Mouse (Mus musculus) liver, embryonic 11.5 days (tissue): Measurements from ENCODE around the gene Cluh. TPM values are rescaled to one million over a fixed set of nuclear protein-coding genes. Genes with fewer than 3 reads are reported as not detected.

Source experiments
- ATAC-seq: fragments of 200-750 bp; cut with Nextera tagmentation; replicated peaks from 2 replicates; pipeline ENCODE4 v1.8.0; 2017; ENCODE audit warnings: moderate number of reproducible peaks, mild to moderate bottlenecking, moderate TSS enrichment, moderate library complexity; ENCODE audit not compliant: low FRiP score
- DNase-seq: peaks from one replicate; pipeline ENCODE4 v3.0.0-alpha.2; 2017; ENCODE audit warnings: low spot score
- H3K27ac ChIP-seq: fragments of 300-500 bp; sonication (generic); 2 replicates; pipeline ENCODE4 v1.5.1; 2014; ENCODE audit warnings: mild to moderate bottlenecking, low read depth, low read length, control low read depth
- H3K27me3 ChIP-seq: fragments of 300-500 bp; sonication (generic); replicated peaks from 2 replicates; pipeline ENCODE4 v1.6.1; 2014; ENCODE audit warnings: low read length, mixed read lengths; ENCODE audit not compliant: control insufficient read depth, insufficient read depth
- H3K36me3 ChIP-seq: fragments of 300-500 bp; sonication (generic); 2 replicates; pipeline ENCODE4 v1.6.1; 2014; ENCODE audit warnings: mild to moderate bottlenecking, low read length, moderate library complexity, mixed read lengths; ENCODE audit not compliant: control insufficient read depth, insufficient read depth
- H3K4me1 ChIP-seq: fragments of 300-500 bp; sonication (generic); replicated peaks from 2 replicates; pipeline ENCODE4 v1.6.1; 2014; ENCODE audit warnings: low read length, mixed read lengths; ENCODE audit not compliant: control insufficient read depth, insufficient read depth
- H3K4me2 ChIP-seq: fragments of 300-500 bp; sonication (generic); 2 replicates; pipeline ENCODE4 v1.6.1; 2014; ENCODE audit warnings: mild to moderate bottlenecking, control low read depth, moderate library complexity
- H3K4me3 ChIP-seq: fragments of 300-500 bp; sonication (generic); 2 replicates; pipeline ENCODE4 v1.5.1; 2014; ENCODE audit warnings: low read depth, low read length, control low read depth
- H3K9ac ChIP-seq: fragments of 300-500 bp; sonication (generic); 2 replicates; pipeline ENCODE4 v1.6.1; 2014; ENCODE audit warnings: low read depth, low read length, control low read depth
- H3K9me3 ChIP-seq: fragments of 300-500 bp; sonication (generic); 2 replicates; pipeline ENCODE4 v1.6.1; 2016; ENCODE audit warnings: low read length, inconsistent platforms, mixed read lengths; ENCODE audit not compliant: control insufficient read depth
- WGBS: fragments of 180-500 bp; shearing (Covaris S2); extraction: QIAGEN DNeasy Blood & Tissue Kit; methylation state at CpG from one replicate; pipeline ENCODE4 v1.1.7; 2014; 5-methylcytosine and 5-hydroxymethylcytosine counted together
- polyA plus RNA-seq: library from polyadenylated mRNA; unstranded; fragments of >200 nt; fragmentation: Nextera tagmentation; extraction: Ambion mirVana; gene quantifications from 2 replicates; pipeline ENCODE4 v1.2.1, GENCODE M21; 2014

The Cluh gene
- polyA plus RNA-seq, 1 experiment from 2014 or later, result 60.9 TPM

DNA sequence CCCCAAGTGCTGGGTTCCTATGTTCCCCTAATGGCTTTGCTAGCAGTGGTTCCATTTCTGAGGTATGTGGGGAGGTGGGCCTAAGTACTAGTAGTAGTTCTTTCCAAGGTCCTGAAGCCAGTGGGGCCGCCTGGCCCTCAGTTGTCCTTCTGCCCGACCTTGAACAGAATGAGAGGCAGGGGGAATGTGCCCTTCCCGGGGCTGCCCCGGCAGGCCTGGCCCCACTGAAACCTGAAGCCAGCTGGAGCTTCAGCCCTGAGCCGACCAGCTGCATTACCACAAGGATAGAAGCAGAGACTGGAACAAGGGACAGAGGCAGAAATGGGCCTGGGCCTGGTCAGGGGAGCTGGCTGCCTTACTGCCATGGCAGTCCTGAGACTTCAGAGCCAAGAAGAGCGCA, 4.1 kb downstream of the Cluh start:
- H3K9me3 ChIP-seq, result no peaks in the 10 kb centered on the region; the same call in 1 of the 2 replicates
- peaks cover 37% of the 10 kb centered on the region for H3K36me3 ChIP-seq
- no peak overlapping the region for H3K27ac ChIP-seq
- 68% methylated on average over 6 of the region's 6 CpGs for WGBS
- no peak for DNase-seq
- peak overlapping the region; percentile 3 for H3K4me2 ChIP-seq
- H3K4me3 ChIP-seq, result no peak overlapping the region
- no peaks in the 10 kb centered on the region for H3K27me3 ChIP-seq
- no peak for ATAC-seq
- peaks cover 31% of the 10 kb centered on the region for H3K4me1 ChIP-seq
- H3K9ac ChIP-seq, result 0 out of 2 replicates have a peak overlapping the region, but pooled peaks have one; percentile 21

DNA sequence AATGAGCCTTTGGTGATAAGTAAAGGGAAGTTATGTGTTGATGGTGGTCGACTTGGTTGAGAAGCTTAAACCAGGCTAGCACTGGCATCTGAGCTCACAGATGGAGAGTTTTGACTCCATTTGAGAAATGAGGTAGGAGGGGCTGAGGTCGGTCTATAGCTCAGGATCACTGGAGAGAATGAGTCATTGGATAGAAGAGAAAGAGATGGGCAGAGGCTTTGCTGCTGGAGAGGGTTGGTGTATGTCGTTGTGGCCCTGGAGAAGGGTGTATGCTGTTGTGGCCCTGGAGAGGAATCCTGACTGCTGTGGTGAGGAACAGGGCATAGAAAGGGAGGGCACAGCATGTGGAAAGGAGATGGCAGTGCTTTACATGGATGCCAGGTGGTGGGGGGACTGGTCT, 6.6 kb downstream of the Cluh start:
- Histone ChIP-seq H3K4me2 (no peak overlapping the region), H3K9me3 (no peaks in the 10 kb centered on the region; the same call in 1 of the 2 replicates), H3K9ac (no peak overlapping the region), H3K4me1 (peaks cover 25% of the 10 kb centered on the region), H3K4me3 (no peak overlapping the region), H3K27ac (no peak overlapping the region), H3K36me3 (peaks cover 63% of the 10 kb centered on the region), H3K27me3 (no peaks in the 10 kb centered on the region)
- ATAC-seq (no peak), DNase-seq (no peak)
- 78% methylated on average over 3 of the region's 3 CpGs for WGBS

DNA sequence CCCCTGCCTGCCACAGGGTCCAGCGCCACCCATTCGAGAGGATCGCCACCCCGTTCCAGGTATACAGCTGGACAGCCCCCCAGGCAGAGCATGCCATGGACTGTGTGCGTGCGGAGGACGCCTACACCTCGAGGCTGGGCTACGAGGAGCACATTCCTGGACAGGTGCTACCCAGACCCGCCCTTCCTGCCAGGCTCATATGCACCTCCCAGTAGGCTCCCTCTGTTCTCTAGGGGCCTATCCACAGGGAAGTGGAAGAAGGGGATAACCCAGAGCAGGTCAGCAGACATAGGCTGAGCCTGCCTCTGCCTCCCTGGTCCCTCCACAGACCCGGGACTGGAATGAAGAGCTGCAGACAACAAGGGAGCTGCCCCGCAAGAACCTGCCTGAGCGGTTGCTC, 11.0 kb downstream of the Cluh start:
- Histone ChIP-seq H3K9me3 (no peaks in the 10 kb centered on the region; the same call in 1 of the 2 replicates), H3K27ac (no peak overlapping the region), H3K4me2 (no peak overlapping the region), H3K4me1 (no peaks in the 10 kb centered on the region), H3K27me3 (no peaks in the 10 kb centered on the region), H3K4me3 (no peak overlapping the region), H3K9ac (no peak overlapping the region), H3K36me3 (peaks cover 85% of the 10 kb centered on the region)
- no peak for DNase-seq
- ATAC-seq, result no peak
- 94% methylated on average over 13 of the region's 13 CpGs for WGBS

DNA sequence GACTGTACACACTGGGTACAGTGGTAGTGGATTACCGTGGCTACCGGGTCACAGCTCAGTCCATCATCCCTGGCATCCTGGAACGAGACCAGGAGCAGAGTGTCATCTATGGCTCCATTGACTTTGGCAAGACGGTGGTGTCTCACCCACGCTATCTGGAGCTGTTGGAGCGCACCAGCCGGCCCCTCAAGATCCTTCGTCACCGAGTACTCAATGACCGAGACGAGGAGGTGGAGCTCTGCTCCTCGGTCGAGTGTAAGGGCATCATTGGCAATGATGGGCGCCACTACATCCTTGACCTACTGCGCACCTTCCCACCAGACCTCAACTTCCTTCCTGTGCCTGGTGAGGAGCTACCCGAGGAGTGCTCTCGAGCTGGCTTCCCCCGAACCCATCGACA, 12.3 kb downstream of the Cluh start:
- no peak overlapping the region for H3K27ac ChIP-seq
- ATAC-seq (no peak), DNase-seq (no peak)
- 86% methylated on average over 19 of the region's 19 CpGs for WGBS
- H3K4me2 ChIP-seq, result no peak overlapping the region
- H3K36me3 ChIP-seq, result peaks cover 87% of the 10 kb centered on the region
- no peaks in the 10 kb centered on the region for H3K27me3 ChIP-seq
- H3K4me3 ChIP-seq, result no peak overlapping the region
- H3K9ac ChIP-seq, result no peak overlapping the region
- H3K9me3 ChIP-seq, result no peaks in the 10 kb centered on the region; the same call in 1 of the 2 replicates
- H3K4me1 ChIP-seq, result no peaks in the 10 kb centered on the region

DNA sequence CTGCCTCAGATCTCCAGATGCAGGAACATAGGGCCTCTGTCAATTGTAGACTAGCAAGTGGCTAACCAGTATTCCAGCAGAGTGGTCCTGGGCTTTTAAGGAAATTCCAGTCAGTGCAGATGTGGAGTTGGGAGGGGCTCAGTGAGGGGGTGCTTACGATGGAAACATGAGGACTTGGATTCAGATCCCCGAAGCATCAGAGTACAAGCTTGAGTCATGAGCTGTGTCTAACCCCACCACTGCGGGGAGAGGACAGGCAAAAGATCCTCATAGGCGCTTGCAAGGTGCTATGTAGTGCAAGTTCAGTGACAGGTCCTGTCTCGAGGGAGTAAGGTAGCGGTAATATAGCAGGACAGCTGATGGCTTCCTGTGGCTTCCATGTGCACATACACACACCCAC, 12.9 kb downstream of the Cluh start:
- DNase-seq (peak; percentile 32), ATAC-seq (no peak)
- WGBS, result 91% methylated on average over 6 of the region's 6 CpGs
- H3K9me3 ChIP-seq, result no peaks in the 10 kb centered on the region; the same call in 1 of the 2 replicates
- H3K4me1 ChIP-seq, result no peaks in the 10 kb centered on the region
- H3K4me2 ChIP-seq, result no peak overlapping the region
- no peak overlapping the region for H3K27ac ChIP-seq
- H3K36me3 ChIP-seq, result peaks cover 82% of the 10 kb centered on the region
- H3K4me3 ChIP-seq, result no peak overlapping the region
- H3K27me3 ChIP-seq, result no peaks in the 10 kb centered on the region
- no peak overlapping the region for H3K9ac ChIP-seq

DNA sequence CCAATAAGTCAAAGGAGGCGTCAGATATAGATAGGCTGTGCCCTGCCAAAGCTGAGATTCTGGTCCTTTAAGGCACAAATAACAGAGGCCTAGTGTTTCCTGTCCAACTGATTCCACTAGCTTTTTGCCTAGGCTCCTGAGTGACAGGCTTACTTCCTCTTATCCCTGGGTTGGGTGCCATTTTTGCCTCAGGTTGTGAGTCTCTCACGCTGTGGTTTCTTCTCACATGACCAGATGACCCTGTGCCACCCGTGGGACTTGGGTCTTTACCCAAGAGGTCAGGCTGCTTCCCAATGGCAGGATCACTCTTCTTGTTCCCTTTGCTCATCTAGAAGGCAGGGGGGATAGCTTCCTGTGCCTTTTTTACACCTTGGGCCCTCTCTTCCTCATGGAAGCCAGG, 15.0 kb downstream of the Cluh start:
- Histone ChIP-seq H3K9ac (no peak overlapping the region), H3K27me3 (no peaks in the 10 kb centered on the region), H3K27ac (no peak overlapping the region), H3K4me2 (no peak overlapping the region), H3K4me1 (no peaks in the 10 kb centered on the region), H3K4me3 (no peak overlapping the region), H3K36me3 (peaks cover 75% of the 10 kb centered on the region), H3K9me3 (no peaks in the 10 kb centered on the region)
- DNase-seq, result no peak
- ATAC-seq, result no peak
- 63% methylated on average over 3 of the region's 3 CpGs for WGBS

DNA sequence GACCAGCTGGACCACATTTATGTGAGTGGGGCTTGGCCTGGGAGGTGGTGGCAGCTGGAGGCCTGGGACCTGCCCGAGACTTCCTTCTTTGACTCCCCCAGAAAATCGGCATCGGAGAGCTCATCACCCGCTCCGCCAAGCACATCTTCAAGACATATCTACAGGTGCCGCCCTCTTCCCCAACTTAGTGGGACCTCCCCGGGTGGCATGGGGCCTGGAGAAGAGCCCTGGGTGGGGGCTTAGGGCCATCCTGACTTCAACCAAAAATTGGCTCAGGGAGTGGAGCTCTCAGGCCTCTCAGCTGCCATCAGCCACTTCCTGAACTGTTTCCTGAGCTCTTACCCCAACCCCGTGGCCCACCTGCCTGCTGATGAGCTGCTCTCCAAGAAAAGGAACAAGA, 15.6 kb downstream of the Cluh start:
- Histone ChIP-seq H3K27me3 (no peaks in the 10 kb centered on the region), H3K4me1 (no peaks in the 10 kb centered on the region), H3K9me3 (no peaks in the 10 kb centered on the region), H3K4me2 (no peak overlapping the region), H3K9ac (no peak overlapping the region), H3K36me3 (peaks cover 69% of the 10 kb centered on the region), H3K27ac (no peak overlapping the region), H3K4me3 (no peak overlapping the region)
- DNase-seq, result no peak
- no peak for ATAC-seq
- 86% methylated on average over 8 of the region's 8 CpGs for WGBS

DNA sequence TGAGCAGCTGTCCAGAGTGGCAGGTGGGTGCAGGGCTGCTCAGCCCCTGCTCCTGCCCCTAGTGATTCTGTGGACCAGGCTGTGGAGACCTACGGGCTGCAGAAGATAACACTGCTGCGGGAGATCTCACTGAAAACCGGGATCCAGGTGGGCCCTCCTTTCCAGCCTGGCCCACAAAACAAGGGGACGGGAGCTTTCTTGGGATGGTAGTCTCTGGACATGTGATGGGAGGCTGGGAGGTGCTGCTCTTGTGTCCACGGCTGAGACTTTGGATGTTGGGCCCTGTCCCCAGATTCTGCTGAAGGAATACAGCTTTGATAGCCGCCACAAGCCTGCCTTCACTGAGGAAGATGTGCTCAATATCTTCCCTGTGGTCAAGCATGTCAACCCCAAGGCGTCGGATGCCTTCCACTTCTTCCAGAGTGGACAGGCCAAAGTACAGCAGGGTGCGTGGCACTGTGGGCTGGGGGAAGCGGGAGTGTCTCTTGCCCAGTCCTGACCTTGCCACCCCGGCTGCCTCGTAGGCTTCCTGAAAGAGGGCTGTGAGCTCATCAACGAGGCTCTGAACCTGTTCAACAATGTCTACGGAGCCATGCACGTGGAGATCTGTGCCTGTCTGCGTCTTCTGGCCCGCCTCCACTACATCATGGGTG, 16.5 kb downstream of the Cluh start:
- no peak for DNase-seq
- Histone ChIP-seq H3K4me2 (no peak overlapping the region), H3K9ac (no peak overlapping the region), H3K36me3 (peaks cover 61% of the 10 kb centered on the region), H3K27me3 (no peaks in the 10 kb centered on the region), H3K9me3 (no peaks in the 10 kb centered on the region), H3K4me1 (no peaks in the 10 kb centered on the region), H3K4me3 (no peak overlapping the region), H3K27ac (no peak overlapping the region)
- ATAC-seq, result no peak
- 93% methylated on average over 17 of the region's 17 CpGs for WGBS

DNA sequence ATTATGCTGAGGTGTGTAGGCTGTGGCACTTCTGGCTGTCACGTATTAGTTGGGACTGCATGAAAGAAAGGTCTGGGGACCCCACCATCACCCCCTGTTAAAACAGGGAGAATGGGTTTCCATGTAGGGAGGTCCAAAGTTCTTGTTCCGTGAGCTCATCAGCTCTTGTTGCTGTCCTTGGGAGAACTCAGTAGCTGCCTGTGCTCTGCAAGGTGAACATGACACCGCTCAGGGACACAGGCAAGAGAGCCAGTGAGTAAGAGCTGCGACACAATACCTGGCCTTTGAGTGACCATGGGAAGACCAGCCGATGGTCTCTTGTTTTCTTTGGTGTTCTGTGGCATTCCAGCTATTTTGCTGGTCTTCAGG, 17.0 kb downstream of the Cluh start:
- no peaks in the 10 kb centered on the region for H3K27me3 ChIP-seq
- DNase-seq, result no peak
- H3K36me3 ChIP-seq, result peaks cover 58% of the 10 kb centered on the region
- H3K9me3 ChIP-seq, result no peaks in the 10 kb centered on the region
- H3K27ac ChIP-seq, result no peak overlapping the region
- no peak overlapping the region for H3K4me3 ChIP-seq
- H3K4me2 ChIP-seq, result no peak overlapping the region
- 88% methylated on average over 5 of the region's 5 CpGs for WGBS
- H3K4me1 ChIP-seq, result no peaks in the 10 kb centered on the region
- no peak overlapping the region for H3K9ac ChIP-seq
- ATAC-seq, result no peak
